Mouse (Mus musculus): ENCODE measurements around the gene Dock2.
A peak's percentile ranks its signal among the peaks of the same experiment; 100 is the strongest.

Gene Dock2

DNA sequence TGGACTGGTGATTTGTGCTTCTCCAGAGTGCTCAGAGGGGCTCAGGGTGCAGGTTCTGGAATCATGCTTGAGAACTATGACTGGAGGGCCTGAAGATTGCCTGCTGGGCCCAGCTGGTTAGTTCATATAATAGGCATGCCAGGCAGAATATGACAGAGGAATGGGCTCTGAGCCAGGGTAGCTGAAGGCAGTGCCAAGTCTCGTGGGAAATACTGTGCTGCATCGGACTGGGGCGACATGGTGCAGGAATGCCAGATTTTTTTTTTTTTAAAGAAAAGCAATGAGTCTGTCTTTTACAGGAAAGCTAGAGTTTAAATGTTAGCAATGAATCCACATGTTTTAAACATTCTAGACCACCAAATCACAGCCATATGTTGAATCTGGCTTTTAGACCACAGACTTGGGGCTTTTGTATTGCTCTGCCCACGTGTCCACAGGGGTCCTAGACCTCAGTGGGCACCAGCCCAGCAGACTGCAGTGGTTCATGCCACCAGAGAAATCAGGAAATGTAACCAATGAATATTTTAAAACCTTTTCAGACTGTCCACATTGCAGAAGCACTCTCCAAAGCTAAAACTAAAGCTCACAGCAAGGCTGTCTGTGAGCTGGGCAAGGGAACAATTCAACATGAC is 435.3 kb downstream of the Dock2 start:
- peak; percentile 64 for DNase-seq (ENCODE audit: low spot score)

- no peak for DNase-seq (ENCODE audit: low spot score)
These were observed 439.4 kb downstream of the Dock2 start for GRCm38 (mm10) chr11:34344310-34344709.

- no peak for DNase-seq (ENCODE audit: low spot score)
These were observed 439.9 kb downstream of the Dock2 start for GRCm38 (mm10) chr11:34343742-34344307.

DNA sequence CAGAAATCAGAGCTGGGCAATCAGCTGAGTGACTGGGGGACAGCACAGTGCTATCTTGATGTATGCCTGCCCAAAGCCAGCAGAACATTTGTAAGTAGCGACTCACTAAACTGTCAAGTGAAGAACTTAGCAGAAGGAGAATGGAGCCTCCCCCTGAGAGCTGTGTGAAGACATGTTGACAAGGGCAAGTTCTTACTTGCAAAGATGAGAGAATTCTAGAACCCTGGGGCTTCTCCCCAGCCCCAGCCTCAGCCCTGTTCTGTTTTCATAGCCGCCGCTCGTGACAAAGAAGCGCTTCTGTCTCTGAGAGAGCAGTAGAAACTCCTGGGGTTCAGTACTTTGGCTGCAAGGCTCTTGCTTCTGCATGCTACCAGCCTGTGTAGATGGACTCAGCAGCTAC is 444.0 kb downstream of the Dock2 start:
- no peak for DNase-seq (ENCODE audit: low spot score)

DNA sequence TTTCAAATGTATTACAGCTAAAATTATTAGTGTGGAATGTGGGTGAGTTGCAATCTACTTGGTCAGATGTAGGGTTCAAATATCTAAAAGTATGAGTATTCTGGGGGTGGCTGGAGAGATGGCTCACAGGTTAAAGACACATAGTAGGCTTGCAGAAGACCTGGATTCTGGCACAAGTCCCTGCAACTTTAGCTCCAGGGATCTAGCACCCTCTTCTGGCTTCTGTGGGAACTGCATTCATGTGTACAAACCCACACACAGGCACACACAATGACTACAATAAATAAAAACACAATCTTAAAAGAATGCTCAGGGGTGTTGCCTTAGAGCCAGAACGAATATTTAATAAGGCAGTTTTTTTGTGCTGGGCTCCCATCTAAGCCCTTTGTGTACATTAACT is 445.8 kb downstream of the Dock2 start:
- no peak for DNase-seq (ENCODE audit: low spot score)

DNA sequence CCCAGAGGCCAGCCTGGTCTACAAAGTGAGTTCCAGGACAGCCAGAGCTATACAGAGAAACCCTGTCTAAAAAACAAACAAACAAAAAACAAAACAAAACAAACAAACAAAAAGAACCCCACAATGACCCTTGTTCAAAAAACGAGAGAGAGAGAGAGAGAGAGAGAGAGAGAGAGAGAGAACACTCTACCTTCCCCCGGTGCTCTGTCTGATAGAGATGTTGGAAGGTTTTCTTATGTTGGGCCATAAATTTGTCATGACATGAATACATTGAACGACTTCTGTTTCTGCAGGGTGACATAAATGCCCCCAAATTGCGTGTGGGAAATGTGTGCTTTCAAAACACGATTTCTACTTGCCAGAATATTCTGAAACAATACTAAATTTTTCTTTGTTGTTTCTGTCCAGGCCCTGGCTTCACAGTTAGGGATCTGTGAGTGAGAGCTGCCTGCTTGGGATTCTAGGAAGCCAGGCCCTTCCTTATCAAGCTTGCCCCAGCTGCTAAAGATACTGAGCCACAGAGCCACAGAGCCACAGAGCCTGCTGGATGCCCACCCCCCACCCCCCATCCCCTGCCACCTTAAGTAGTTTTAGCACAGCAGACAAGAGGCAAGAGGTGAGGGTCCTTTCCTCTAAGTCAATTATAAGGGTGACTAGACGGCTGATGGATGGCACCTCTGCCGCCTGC is 451.2 kb downstream of the Dock2 start:
- no peak for DNase-seq (ENCODE audit: low spot score)

DNA sequence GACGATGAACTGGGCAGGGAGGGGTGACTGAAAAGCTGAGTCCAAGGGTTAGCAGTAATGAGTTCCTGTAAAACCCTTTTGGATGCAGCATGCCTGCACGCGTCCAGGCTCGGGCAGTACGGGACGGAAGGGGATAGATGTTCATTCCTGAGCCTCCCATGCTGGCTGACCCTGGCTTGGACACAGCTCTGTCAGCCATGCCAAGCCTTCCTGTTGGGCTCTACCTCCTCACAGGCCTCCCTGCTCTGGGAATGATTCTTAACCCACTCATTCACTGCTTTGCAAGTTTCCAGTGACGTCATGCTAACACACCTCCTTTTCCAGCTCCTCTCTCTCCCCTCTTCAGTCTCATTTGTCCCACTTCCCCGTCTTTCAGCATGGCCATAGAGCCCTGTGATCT is 460.0 kb downstream of the Dock2 start:
- DNase-seq (ENCODE audit: low spot score): no peak

GRCm38 (mm10) chr11:34319282-34319681 is 464.4 kb downstream of the Dock2 start:
- DNase-seq (ENCODE audit: low spot score): no peak

DNA sequence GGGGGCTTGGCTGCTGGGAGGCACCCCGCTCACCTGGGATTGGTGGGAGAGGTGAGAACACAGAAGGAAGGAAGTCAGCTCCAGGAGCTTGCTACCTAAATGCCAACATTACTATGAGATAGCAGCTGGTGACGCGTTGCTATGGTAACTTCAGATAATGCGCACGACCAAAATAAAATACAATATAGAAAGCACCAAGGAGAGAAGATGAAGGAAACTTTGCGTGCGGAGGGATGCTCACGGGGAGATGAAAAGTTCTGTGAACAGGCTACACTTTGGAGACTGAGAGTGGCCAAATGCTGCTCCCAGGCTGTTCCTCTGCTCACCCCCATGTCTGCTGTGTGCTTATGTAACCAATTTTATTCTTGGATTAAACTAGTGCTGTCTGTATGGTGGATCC is 466.7 kb downstream of the Dock2 start:
- DNase-seq (ENCODE audit: low spot score): peak; percentile 29

GRCm38 (mm10) chr11:34316176-34316575 is 467.5 kb downstream of the Dock2 start:
- DNase-seq (ENCODE audit: low spot score): no peak

DNA sequence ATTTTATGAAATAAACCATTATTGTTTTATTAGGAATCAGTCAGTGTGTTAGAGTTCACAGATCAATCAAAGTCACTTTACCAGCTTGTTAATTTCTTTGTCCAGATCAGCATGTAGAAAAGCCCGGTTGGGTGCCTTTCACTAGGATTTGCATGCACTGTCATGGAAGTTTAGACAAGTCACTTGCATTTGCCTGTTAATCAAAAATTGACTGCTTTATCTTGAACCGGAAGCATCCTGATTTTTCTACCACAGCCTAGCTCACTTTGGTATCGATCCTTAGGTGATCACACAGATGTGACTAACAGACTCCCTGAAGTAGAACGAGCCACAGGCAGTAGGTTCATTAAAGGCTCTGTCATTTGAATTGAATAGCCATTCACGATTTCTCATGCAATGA is 468.3 kb downstream of the Dock2 start:
- no peak for DNase-seq (ENCODE audit: low spot score)

DNA sequence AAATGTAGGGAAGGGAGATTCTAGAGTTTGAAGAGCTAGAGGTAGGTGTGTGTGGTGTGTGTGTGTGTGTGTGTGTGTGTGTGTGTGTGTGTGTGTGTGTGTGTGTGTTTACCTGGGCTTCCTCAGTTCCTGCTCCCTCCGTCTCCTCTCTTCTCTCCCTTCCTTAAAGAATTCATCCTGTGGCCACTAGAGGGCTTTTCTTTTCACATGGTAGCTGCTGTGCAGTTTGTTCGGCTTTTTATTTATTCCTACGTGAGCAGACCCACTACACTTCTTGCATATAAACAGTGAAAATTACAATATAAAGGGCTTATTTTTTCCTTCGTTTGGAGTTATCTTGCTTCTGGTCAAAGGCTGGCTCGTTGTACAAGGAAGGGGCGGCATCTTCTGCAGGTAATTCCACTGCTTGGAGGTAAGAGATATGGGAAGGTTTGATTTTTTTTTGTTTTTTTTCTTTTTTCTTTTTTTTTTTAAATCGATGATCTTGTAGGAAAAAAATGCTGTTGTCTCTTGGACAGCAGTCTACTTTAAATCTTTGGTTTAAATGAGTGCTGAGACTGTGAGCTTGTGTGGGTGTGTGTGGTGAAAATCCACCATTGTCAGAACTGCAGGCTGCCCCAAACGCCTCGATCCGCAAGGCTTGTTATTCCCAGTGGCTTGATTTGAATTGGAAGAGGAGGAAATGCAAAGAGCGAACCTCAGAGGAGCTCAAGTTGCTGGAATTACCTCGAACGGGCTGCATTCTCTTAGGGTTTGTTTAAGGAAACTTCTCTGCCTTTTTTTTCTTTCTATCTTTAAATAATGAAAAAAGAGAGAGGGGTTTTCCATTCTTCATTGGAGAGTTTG is 468.9 kb downstream of the Dock2 start, which contains the start of gene Fam196b:
Gene Fam196b, plus strand, starts transcription at position 289 of the 846 bp plus-strand sequence.
- peak; percentile 60 for DNase-seq (ENCODE audit: low spot score)

DNA sequence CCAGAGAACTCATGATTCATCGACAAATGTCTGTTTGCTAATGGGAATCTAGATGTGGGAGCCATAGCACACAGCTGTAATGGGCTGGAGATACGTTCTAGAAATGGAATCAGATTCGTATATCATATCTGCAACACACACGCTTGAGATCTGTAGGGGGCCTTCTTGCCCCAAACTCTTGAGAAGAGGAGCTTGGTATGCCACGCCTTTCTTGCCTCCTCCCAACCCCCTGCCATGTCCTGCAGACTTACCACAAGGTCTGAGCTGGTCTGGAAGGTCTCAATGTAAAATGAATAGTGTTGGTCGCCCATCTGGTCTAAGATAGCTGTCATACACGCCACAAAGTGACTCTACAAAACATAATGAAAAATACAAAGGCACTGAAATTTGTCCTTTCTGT is 471.5 kb downstream of the Dock2 start:
- no peak for DNase-seq (ENCODE audit: low spot score)

- DNase-seq (ENCODE audit: low spot score): no peak
These were observed 472.0 kb downstream of the Dock2 start for GRCm38 (mm10) chr11:34311717-34312116.

GRCm38 (mm10) chr11:34309360-34309759 is 474.3 kb downstream of the Dock2 start:
- DNase-seq (ENCODE audit: low spot score): no peak

DNA sequence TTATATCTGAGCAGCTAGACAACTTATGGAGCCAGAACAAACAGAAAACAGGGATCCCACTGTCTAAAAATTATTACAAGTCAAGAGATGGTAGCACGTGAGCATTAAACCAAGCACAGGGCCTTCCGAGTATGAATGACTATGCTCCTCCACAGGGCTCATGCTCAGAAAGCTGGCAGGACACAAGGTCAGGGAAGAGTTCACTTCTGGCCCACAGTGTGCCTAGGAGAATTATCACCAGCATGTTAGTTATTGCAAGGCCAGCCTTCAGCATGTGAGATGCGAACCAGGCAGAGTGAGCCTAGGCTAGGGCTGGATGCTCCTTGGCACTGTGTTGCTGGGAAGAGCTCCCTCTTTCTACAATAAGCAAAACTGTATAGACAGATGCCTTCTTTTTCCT is 475.0 kb downstream of the Dock2 start:
- DNase-seq (ENCODE audit: low spot score): no peak

DNA sequence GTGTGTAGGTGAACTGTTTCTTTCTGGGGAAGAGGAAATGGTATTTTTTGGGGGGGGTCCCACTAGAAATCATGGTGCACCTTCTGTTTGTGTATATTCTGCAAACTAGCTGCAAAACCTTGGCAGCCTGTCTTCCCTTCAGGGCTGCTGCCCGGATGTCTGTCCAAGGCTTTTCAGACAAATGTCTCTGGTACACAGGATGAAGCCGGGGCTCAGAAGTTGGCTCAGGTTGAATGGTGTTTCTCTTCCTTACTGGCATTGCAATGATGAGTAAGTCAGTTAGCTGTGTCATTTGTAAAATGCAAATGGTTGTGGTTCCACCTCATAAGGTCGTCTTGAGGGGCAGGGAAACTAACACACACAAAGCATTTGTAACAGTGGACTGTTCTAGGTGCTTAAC is 477.5 kb downstream of the Dock2 start:
- DNase-seq (ENCODE audit: low spot score): no peak

GRCm38 (mm10) chr11:34300064-34300463 is 483.6 kb downstream of the Dock2 start:
- DNase-seq (ENCODE audit: low spot score): no peak

- DNase-seq (ENCODE audit: low spot score): no peak
These were observed 484.1 kb downstream of the Dock2 start for GRCm38 (mm10) chr11:34299550-34299949.

DNA sequence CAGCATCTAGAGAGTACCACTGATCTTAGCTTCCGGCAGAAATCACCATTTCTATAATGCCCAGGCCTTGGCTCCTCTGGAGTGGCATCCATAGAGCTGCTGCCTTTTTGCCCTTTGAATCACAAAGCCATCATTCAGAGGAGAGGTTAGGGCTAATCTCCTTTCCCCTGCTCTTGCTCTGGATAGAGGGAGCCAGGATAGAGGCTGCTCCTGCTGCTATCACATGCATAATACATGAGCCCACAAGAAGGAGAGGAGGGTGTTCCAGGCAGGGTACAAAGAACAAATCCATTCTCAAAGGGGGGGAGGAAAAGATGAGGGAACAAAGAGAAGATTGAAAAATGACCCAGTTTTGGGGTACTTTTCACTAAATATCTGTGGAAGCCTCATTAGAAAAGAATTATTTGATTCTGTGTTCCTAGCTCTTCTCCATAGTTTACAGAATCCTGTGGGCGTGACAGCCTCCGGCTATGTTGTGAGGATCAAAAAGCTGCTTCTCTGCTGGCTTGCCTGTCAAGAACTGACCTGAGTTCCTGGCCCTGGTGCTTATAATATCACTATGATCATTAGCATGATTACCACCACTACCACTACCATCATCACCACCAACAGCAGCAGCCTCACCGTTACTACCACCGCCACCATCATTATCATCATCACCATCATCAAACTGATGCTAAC is 485.9 kb downstream of the Dock2 start:
- DNase-seq (ENCODE audit: low spot score): no peak

GRCm38 (mm10) chr11:34291304-34291703 is 492.4 kb downstream of the Dock2 start:
- no peak for DNase-seq (ENCODE audit: low spot score)

DNA sequence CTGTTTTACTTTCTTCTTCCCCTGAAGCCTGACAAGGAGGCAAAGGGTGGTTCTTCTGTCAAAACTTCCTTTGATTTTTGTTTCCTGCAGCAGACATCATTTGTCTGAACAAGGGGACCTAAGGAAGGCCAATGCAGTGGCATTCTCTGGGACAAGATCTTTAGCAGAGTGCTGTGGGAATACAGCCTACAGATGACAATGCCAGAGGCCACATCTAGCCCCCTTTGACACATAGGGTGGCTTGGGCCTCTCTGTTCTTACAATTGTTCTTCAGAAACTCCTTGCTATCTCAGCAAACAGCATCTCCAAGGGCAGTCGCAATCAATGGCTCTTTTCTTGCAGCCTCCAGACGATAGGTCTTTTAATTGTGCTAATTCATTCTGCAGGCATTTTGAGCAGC is 493.0 kb downstream of the Dock2 start:
- no peak for DNase-seq (ENCODE audit: low spot score)

Data from layer of hippocampus, adult 11-12 months (tissue).